Mouse (Mus musculus) intestine, embryonic 14.5 days (tissue): ENCODE results near the gene Synpr. TPM values are rescaled to one million over a fixed set of nuclear protein-coding genes. Genes with fewer than 3 reads are reported as not detected.

Experiments
- ATAC-seq: fragments of 200-750 bp; cut with Nextera tagmentation; replicated peaks from 2 replicates; pipeline ENCODE4 v1.8.0; 2017; ENCODE audit warnings: low read depth, moderate number of reproducible peaks, moderate TSS enrichment, moderate library complexity; ENCODE audit not compliant: low FRiP score, low TSS enrichment
- DNase-seq: peaks from one replicate; pipeline ENCODE4 v3.0.0-alpha.2; 2018; ENCODE audit warnings: low spot score
- H3K27ac ChIP-seq: fragments of 300-500 bp; sonication (generic); 2 replicates; pipeline ENCODE4 v1.5.1; 2014; ENCODE audit warnings: low read depth, mild to moderate bottlenecking, control low read depth
- H3K27me3 ChIP-seq: fragments of 300-500 bp; sonication (generic); replicated peaks from 2 replicates; pipeline ENCODE4 v1.6.1; 2014; ENCODE audit warnings: low read length, control low read depth; ENCODE audit not compliant: control insufficient read depth, insufficient read depth
- H3K36me3 ChIP-seq: fragments of 300-500 bp; sonication (generic); 2 replicates; pipeline ENCODE4 v1.6.1; 2014; ENCODE audit warnings: low read length, control low read depth; ENCODE audit not compliant: control insufficient read depth, insufficient read depth
- H3K4me1 ChIP-seq: fragments of 300-500 bp; sonication (generic); replicated peaks from 2 replicates; pipeline ENCODE4 v1.6.1; 2014; ENCODE audit warnings: low read length, control low read depth, mixed read lengths; ENCODE audit not compliant: control insufficient read depth, insufficient read depth
- H3K4me2 ChIP-seq: fragments of 300-500 bp; sonication (generic); 2 replicates; pipeline ENCODE4 v1.6.1; 2014; ENCODE audit warnings: low read length
- H3K4me3 ChIP-seq: fragments of 300-500 bp; sonication (generic); 2 replicates; pipeline ENCODE4 v1.5.1; 2014; ENCODE audit warnings: low read depth, low read length, control low read depth, mixed read lengths
- H3K9ac ChIP-seq: fragments of 300-500 bp; sonication (generic); 2 replicates; pipeline ENCODE4 v1.6.1; 2014; ENCODE audit warnings: mild to moderate bottlenecking, low read length
- H3K9me3 ChIP-seq: fragments of 300-500 bp; sonication (generic); 2 replicates; pipeline ENCODE4 v1.6.1; 2016; ENCODE audit warnings: low read length, control low read depth; ENCODE audit not compliant: control insufficient read depth
- WGBS: fragments of 180-500 bp; shearing (Covaris S2); extraction: QIAGEN DNeasy Blood & Tissue Kit; methylation state at CpG from one replicate; pipeline ENCODE4 v1.1.7; 2014; 5-methylcytosine and 5-hydroxymethylcytosine counted together
- polyA plus RNA-seq: library from polyadenylated mRNA; unstranded; fragments of >200 nt; fragmentation: Nextera tagmentation; extraction: Ambion mirVana; gene quantifications from 2 replicates; pipeline ENCODE4 v1.2.1, GENCODE M21; 2014

Synpr gene
- polyA plus RNA-seq, 1 experiment from 2014 or later: 4.3 TPM

- DNase-seq (no peak), ATAC-seq (no peak)
- Histone ChIP-seq H3K27ac (no peak overlapping the region), H3K4me1 (no peaks in the 10 kb centered on the region), H3K36me3 (no peaks in the 10 kb centered on the region), H3K4me3 (no peak overlapping the region), H3K4me2 (no peak overlapping the region), H3K27me3 (no peaks in the 10 kb centered on the region), H3K9me3 (no peaks in the 10 kb centered on the region), H3K9ac (no peak overlapping the region)
- 69% methylated on average over 4 of the region's 4 CpGs for WGBS
These were observed 51.6 kb downstream of the Synpr start for GRCm38 (mm10) chr14:13336162-13336561.

GRCm38 (mm10) chr14:13340688-13341087 is 56.1 kb downstream of the Synpr start:
- H3K9ac ChIP-seq: no peak overlapping the region
- no peaks in the 10 kb centered on the region for H3K4me1 ChIP-seq
- H3K27ac ChIP-seq: no peak overlapping the region
- no peak overlapping the region for H3K4me3 ChIP-seq
- 69% methylated on average over 4 of the region's 4 CpGs for WGBS
- H3K9me3 ChIP-seq: no peaks in the 10 kb centered on the region
- no peaks in the 10 kb centered on the region for H3K27me3 ChIP-seq
- DNase-seq (no peak), ATAC-seq (no peak)
- no peaks in the 10 kb centered on the region for H3K36me3 ChIP-seq
- no peak overlapping the region for H3K4me2 ChIP-seq

- WGBS: 72% methylated on average over 2 of the region's 2 CpGs
- Histone ChIP-seq H3K27me3 (no peaks in the 10 kb centered on the region), H3K4me3 (no peak overlapping the region), H3K4me2 (no peak overlapping the region), H3K4me1 (no peaks in the 10 kb centered on the region), H3K36me3 (no peaks in the 10 kb centered on the region), H3K9me3 (no peaks in the 10 kb centered on the region), H3K27ac (no peak overlapping the region), H3K9ac (no peak overlapping the region)
- no peak for DNase-seq
- no peak for ATAC-seq
These were observed 59.7 kb downstream of the Synpr start for GRCm38 (mm10) chr14:13344240-13344639.

GRCm38 (mm10) chr14:13349170-13349865 is 64.7 kb downstream of the Synpr start:
- no peaks in the 10 kb centered on the region for H3K9me3 ChIP-seq
- WGBS: 55% methylated on average over 4 of the region's 4 CpGs
- DNase-seq: no peak

GRCm38 (mm10) chr14:13354154-13354553 is 69.6 kb downstream of the Synpr start:
- no peak for ATAC-seq
- Histone ChIP-seq H3K4me2 (no peak overlapping the region), H3K9me3 (no peaks in the 10 kb centered on the region), H3K36me3 (no peaks in the 10 kb centered on the region), H3K27ac (no peak overlapping the region), H3K9ac (no peak overlapping the region), H3K4me3 (no peak overlapping the region), H3K27me3 (no peaks in the 10 kb centered on the region), H3K4me1 (no peaks in the 10 kb centered on the region)
- no peak for DNase-seq
- WGBS: 40% methylated on average over 5 of the region's 5 CpGs

More at GRCm38 (mm10) chr14:13349170-13349865, 64.7 kb downstream of the Synpr start:
- no peaks in the 10 kb centered on the region for H3K36me3 ChIP-seq
- H3K27me3 ChIP-seq: no peaks in the 10 kb centered on the region
- H3K27ac ChIP-seq: no peak overlapping the region
- no peaks in the 10 kb centered on the region for H3K4me1 ChIP-seq
- H3K4me3 ChIP-seq: no peak overlapping the region
- ATAC-seq: no peak
- no peak overlapping the region for H3K9ac ChIP-seq
- no peak overlapping the region for H3K4me2 ChIP-seq

- peak; percentile 41; the same call in 1 of the 2 replicates for ATAC-seq
- Histone ChIP-seq H3K36me3 (no peaks in the 10 kb centered on the region), H3K9ac (no peak overlapping the region), H3K27me3 (no peaks in the 10 kb centered on the region), H3K4me2 (no peak overlapping the region), H3K4me1 (no peaks in the 10 kb centered on the region), H3K9me3 (no peaks in the 10 kb centered on the region), H3K4me3 (no peak overlapping the region), H3K27ac (no peak overlapping the region)
- peak; percentile 84 for DNase-seq
- 21% methylated on average over 7 of the region's 7 CpGs for WGBS
These were observed 71.2 kb downstream of the Synpr start for GRCm38 (mm10) chr14:13355569-13356362.

GRCm38 (mm10) chr14:13357101-13357667 is 72.6 kb downstream of the Synpr start:
- H3K4me1 ChIP-seq: no peaks in the 10 kb centered on the region
- H3K4me2 ChIP-seq: no peak overlapping the region
- no peak overlapping the region for H3K27ac ChIP-seq
- no peak overlapping the region for H3K4me3 ChIP-seq
- no peaks in the 10 kb centered on the region for H3K27me3 ChIP-seq
- no peak for ATAC-seq
- no peak for DNase-seq
- no peak overlapping the region for H3K9ac ChIP-seq
- H3K9me3 ChIP-seq: no peaks in the 10 kb centered on the region
- WGBS: 75% methylated on average over 5 of the region's 5 CpGs
- no peaks in the 10 kb centered on the region for H3K36me3 ChIP-seq

- no peak overlapping the region for H3K27ac ChIP-seq
These were observed 73.5 kb downstream of the Synpr start for GRCm38 (mm10) chr14:13358037-13358436.

More at GRCm38 (mm10) chr14:13358037-13358436, 73.5 kb downstream of the Synpr start:
- no peak overlapping the region for H3K4me3 ChIP-seq
- WGBS: 85% methylated on average over 2 of the region's 2 CpGs
- no peak for DNase-seq
- no peaks in the 10 kb centered on the region for H3K36me3 ChIP-seq
- no peaks in the 10 kb centered on the region for H3K9me3 ChIP-seq
- ATAC-seq: no peak
- H3K4me1 ChIP-seq: no peaks in the 10 kb centered on the region
- no peaks in the 10 kb centered on the region for H3K27me3 ChIP-seq
- no peak overlapping the region for H3K9ac ChIP-seq
- H3K4me2 ChIP-seq: no peak overlapping the region
